Mouse (Mus musculus) urinary bladder, postnatal 36 days (tissue): ENCODE measurements around the gene Olfr1370.
"Not testable (repeated sequence)": the region's sequence is repeated elsewhere in the genome, so short reads cannot be mapped to it uniquely, and the experiment has no call there.

Source experiments
- DNase-seq, 2 experiments: peaks; one replicate each; pipeline ENCODE4 v3.0.0; 2022; ENCODE audit warnings: low spot score in 2 of 2, mixed read lengths in 1 of 2

Gene Olfr1370

GRCm38 (mm10) chr13:21074847-21075246 lies at the start of gene Olfr1370:
Olfr1370 (minus strand) TSS chr13:21074947.
- DNase-seq: no peak

- no peak for DNase-seq
These were observed 39.4 kb upstream of the Olfr1370 start for GRCm38 (mm10) chr13:21114121-21114520.

GRCm38 (mm10) chr13:21111183-21111582 lies 36.4 kb upstream of the Olfr1370 start, which contains the start of gene Olfr1369-ps1:
Olfr1369-ps1 (plus strand) TSS chr13:21111483.
- DNase-seq: not testable (repeated sequence)

DNA sequence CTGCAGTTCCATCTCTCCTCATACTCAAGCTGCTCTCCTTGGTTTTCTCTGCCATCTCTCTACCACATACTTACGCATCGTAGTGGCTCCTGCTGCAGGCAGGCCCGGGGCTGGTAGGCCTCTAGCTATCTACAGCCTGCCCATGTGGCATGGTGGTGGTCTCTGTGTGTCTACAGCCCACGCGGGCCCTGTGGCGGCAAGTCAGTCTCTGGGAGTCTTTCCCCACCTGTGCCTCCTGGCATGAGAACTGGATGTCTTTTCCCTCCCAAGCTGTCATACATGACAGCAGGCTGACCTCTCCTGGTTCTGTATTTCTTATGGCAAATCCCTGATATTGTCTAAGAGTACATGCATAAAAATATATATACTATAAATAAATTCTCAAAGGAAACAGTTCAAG lies 35.7 kb upstream of the Olfr1370 start:
- no peak for DNase-seq

DNA sequence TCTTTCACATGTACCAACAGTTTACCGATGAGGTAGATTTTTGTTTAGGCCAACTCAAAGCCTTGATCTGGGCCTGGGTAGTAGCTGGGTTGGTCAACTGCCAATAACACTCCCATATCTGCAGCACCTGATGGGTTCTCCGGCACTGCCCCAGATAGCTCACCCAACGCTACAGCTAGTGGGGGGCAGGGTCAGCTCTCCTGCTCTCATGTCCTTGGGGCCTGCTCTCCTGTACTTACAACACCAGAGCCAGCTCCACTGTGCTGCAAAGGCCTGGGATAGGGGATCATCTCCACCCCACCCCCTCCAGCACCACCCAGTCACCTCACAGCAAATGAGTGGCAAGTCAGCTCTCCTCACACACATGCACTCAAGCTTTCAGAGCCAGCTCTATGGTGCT lies 35.0 kb upstream of the Olfr1370 start:
- DNase-seq: no peak

DNA sequence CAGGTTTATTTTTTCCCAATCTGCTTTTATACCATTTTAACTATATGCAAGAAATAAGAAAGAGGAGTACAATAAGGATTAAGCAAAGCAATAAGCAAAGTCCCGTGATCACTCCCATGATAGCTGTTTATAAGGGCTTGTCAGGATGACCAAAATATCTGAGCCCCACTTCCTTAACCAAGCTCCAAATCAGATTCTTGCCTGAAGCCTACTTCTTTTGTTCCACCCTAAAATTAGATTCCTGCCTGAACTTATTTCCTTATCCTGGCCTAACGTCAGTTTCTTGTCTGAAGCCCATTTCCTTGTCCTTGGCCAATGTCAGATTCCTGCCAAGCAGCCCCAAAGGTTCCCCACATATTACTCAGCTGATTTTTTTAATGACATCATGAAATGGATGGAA lies 7.9 kb upstream of the Olfr1370 start:
- DNase-seq: no peak

DNA sequence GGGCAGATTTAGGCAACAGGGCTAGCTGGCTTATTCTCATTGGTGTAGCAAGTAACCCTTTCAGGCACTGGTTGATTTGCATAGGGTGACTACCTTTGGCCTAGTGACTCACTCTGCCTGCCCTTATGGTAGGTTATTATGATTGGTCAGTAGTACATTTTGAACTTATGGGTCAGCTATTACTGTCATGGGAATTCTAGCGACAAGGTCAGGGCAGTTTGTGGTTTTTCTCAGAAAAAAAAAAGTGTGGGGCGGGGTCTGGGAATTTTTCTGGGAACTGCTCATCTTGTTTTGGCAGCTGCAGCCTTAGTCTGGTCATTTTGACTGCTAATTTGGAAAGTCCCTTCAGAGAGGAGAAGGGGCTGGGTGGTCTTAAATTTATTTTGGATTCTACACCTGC lies 8.7 kb downstream of the Olfr1370 start:
- DNase-seq: no peak

DNA sequence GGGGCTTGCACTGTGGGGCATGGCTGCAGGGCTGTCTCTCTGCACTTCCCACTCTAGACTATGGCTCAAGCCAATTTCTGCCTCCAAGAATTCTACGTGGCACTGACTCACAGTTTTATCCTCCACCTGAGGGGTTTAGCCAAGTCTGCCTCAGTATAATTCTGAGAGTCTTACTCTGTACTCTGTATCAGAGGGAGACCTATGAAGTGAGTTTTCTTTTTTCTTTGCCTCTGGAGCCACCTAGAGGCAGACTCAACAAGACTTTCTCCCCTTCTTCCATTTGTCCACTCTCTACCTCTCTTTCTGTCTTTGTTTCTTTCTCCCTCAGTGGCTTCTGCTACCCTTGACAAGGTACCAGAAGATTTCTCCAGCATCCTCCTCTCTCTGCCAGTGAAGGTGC lies 24.6 kb downstream of the Olfr1370 start:
- DNase-seq: no peak

- no peak for DNase-seq
These were observed 34.1 kb downstream of the Olfr1370 start for GRCm38 (mm10) chr13:21040589-21041199.

GRCm38 (mm10) chr13:21035981-21036380 lies 38.8 kb downstream of the Olfr1370 start:
- DNase-seq: no peak

DNA sequence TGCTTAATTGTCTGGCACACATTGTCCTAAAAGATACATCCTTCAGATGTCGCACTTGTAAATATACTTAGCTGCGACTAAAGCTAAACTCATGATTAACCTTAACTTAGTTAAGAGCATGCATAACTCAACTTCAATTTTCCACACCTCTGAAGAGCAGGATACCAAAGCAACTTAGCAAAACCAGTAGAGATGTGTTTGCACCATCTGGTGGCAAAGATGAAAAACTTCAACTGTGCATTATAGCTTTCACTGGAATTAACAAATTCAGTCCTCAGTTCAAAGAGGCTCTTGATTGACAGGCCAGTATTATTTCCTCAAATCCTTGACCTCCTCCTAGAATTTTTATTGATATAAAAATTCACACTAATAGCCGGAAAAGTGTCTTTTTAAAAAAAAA lies 39.7 kb downstream of the Olfr1370 start:
- no peak for DNase-seq

DNA sequence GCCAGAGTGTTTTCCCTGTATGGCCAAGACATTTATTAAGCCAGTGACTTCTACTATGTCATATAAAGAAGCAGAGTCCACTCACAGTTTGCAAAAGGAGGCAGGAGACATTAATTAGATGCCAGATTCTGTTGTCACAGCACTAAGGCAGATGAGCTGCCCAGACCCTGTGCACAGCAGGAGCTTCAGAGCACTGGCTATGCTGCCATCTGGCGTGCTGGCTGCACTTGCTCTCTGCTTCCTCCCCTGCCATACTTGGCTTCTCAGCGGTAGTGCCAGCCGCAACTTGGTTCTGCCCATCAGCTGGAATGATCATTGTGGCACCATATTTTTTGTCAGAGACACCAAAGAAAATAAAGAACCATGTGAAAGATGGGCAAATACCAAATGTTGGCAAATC lies 41.6 kb downstream of the Olfr1370 start:
- DNase-seq: no peak

DNA sequence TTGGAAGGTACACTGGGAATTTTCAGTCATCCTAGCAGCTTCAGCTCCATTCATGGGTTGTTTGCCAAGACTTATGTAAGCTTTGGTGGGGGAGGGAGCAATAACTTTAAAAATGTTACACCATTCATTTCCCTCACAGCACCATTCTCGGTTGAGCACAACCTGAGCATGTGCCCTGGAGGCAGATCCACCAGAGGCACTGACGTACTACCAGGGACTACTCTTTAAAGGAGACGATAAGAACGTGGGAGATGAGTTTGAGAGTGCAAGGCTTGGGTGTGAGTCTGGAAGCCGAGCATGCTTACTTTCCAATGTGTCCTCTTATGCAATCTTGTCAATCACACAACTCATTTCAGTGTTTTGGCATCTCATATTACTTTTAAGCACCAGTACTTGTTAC lies 49.9 kb downstream of the Olfr1370 start:
- DNase-seq: no peak
